Mouse (Mus musculus): ENCODE results near the gene Esrp2.

Gene Esrp2

DNA sequence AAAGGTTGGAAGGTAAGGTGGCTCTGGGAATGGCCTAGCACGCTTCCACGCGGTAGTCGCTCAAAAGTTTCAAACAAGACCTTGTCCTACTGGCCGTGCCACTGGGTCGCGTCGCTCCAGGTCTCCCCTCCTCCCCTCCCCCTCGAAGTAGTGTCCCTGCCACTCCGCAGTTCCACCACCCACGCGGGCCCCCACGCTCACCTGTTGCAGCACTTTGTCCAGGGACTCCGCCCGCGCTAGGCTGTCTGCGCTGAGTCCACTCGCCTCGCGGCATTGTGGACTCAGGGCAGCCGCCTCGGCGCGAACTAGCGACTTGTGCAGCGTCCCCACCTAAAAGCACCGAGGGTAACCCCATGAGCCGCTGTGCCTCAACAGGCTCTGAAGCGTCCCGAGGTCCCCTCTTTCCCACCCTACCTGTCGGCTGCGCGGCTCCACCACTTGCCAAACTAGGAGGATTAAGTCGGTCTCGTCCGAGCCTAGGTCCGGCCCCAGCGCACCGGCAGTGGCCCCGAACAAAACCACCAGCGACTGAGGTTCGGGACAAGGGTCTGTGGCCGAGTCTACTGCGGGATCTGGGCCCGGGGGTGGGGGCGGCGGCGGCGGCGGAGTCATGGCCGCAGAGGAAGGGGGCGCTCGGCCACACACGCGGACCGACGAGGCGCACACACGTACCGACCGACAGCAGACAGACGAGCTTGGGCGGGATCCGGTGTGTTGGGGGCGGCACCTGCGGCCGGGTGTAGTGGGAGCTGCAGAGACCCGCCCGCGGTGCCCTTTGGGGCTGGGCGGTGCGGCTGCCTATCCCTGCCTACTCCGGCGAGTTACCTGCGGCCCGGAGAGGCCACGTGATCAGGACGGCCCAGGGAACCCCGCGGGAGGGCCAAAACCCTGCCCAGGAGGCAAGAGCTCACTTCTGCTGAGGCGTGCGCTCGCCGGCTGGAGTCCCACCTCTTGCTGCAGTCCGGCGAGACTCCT is at the start of gene Esrp2:
Esrp2 (minus strand) TSS at position 819 of the 975 bp plus-strand sequence.
- DNase-seq (ENCODE audit: low spot score in 2 of 2), result peak; percentile 39 to 61

DNA sequence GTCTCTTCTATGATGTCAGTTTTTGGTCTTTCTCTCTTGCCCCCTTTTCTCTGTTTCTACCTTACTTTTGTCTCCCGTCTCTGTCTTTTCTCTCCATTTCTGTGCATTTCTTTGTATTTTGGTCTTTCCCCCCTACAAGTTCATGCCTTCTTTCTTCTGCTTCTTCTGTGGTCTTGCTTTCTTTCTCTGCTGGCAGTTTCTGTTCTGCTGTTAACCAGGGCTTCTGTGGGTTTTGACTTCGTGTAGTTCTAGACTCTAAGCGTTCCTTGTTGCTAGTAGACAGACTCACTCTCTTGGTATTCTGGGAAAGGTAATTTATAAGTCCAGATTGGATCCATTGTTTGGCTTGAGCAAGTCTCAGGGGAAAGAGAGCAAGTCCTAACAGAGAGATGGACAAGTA is 49.6 kb upstream of the Esrp2 start:
- no peak for DNase-seq (ENCODE audit: low spot score in 2 of 2)

DNA sequence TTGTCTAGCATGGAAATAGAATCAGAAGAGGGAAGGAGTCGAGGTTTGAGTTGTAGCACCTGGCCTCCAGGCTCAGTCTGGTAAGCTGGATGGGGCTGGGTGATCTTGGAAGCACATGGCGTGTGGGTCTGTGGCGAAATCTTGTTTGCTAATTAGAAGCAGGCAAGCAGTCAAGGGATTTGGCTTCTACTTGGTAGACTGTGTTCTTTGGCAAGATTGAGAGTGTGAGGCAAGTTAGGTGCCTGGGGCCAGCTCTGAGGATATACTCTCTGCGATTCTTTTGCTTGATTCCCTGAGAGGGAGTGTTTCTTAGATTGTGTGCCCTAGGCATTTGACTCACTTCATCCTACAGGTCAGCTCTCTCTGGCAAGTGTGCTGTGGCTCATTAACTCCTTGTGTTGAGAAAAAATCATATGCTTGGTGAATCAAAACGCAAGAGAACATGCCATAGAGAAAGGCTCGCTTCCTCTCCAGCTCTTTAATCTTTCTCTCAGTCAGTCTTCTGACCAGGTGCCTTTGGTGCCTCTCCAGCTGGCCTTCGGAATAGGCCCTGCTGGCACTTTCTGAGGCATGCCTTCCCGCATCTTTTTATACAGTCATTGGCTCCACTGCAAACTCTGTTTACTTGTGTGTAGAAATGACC is 49.0 kb upstream of the Esrp2 start:
- DNase-seq (ENCODE audit: low spot score in 2 of 2), result no peak

DNA sequence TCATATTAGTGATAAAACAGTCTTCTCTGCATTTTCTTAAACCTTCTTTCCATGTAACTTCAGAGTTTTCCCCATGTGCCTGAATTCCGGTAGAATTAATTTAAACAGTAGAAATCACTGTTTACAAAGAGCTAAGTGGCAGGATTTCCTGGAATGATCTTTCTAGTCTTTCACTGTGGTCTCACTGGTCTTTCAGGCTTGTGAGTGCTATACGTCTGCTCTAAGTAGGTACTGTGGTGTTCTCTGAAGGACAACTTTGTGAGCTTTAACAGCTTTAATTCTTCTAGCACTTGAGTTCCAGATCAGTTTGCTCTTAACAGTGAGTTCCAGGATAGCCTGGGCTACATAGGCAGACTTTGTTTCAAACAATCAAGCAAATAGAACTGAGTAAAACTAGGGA is 41.7 kb upstream of the Esrp2 start:
- no peak for DNase-seq (ENCODE audit: low spot score in 2 of 2)

DNA sequence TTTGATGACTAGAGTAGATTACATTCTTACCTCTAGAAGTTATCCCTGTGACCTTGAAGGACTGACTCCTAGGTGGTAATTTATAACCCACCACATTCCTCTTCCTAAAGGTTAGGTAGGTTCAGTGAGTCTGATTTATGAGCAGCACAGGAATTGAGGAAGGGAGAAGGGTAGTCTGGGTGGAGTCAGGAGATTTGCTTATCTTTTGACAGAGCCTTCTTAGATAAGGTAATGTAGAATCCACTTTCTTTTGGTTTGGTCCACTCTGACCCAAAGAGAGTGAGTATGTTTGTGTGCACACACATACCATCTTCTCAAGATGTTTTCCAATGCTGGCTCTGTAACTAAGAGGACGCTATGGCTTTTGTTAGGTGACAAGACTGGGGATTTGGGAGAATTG is 40.8 kb upstream of the Esrp2 start:
- no peak for DNase-seq (ENCODE audit: low spot score in 2 of 2)

DNA sequence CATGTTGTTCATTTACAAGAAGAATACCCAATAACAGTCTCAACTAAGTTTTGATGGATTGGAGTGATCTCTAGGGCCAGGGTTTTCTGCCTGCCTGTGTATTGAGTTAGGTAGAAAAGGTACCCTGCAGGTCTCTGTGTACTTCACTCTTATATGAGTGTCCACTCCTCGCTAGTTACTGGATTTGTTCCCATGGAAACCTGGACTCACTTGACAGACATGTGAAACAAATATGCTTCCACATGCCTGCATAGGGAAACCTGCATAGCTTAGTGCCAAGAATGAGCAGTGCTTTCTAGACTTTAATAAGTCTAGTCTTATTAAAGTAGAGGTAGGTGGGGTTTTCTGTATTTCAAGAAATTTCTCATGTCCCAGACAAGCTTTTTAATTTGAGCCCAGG is 40.1 kb upstream of the Esrp2 start:
- DNase-seq (ENCODE audit: low spot score in 2 of 2), result no peak

DNA sequence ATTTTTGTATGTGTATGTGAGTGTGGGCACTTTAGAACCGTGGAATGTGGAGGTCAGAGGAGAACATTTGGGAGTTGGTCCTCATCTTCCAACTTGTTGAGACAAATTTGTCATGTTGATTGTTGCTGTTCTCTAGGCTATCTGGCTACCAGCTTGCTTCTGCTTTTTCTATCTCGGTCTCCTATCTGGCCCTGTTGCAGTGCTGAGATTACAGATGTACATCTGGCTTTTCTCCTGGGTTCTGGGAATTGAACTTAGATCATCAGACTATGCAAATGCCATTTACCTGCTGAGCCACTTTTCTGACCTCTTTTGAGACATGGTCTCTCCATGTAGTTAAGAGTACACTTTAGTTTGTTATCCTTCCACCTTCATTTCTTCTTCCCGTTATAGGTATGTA is 36.8 kb upstream of the Esrp2 start:
- DNase-seq (ENCODE audit: low spot score in 2 of 2), result no peak

DNA sequence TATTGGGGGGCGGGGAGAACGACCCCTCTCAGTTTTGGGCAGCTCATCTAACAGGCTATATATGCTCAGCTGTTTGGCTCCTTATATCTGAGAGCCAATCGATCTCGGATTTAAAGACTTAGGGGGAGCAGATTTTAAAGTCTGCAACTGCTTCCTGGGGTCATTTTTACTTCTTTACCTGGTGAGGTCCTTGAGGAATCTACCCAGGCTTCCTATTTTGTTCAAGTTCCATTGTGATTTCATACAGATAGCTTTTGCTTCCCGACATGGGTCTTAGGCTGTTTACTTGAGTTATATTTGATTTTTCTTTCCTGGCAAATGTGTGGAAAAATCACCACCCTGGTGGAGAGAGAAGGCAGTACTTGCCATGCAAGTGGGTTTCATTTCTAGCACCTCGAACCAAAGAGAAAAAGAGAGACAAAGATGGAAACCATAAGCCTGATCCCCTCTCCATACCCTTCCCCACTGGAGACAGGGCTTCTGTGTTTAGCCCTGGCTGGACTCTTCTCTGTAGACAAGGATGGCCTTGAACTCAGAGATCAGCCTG is 33.2 kb upstream of the Esrp2 start:
- no peak for DNase-seq (ENCODE audit: low spot score in 2 of 2)

DNA sequence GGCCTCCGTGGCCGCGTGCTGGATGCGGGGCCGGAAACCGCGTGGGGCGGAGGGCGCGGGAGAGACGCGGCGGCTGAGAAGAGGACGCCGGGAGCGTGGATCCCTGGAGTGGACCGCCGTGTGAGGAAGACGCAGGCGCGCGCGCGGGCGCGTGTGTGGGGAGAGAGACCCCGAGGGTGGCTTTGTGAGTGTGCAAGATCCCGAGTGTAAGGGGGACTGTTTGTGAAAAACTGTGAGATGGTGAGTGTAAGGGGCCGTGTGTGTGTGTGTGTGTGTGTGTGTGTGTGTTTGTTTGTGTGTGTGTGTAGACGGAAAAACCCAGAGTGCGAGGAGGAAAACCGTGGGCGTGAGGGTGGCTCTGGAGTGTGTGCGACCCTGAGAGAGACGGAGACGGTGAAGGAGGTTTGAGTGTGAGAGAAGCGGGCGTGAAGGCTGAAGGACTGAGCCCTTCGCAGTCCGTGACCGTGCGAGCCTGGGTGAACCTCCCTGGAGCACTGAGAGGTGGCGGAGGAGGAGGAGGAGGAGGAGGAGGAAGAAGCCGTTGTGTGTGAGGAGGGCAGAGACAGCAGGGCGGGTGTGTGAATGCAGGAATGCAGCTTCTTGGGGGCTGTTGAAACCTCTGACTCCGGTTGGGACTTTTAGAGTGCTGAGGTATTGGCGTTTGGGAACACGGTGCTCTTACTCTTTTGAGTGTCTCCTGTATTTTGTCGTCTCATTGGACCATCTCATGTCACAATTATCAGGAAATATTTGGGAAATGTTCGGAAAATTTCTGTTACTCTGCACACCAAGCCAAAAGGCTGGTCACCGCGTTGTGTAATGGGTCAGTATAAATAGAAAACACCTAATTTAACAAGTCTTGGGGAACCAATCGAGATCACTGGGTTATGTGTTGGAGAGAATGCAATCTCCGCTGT is 32.5 kb upstream of the Esrp2 start:
- peak; percentile 39 for DNase-seq (ENCODE audit: low spot score in 2 of 2)

DNA sequence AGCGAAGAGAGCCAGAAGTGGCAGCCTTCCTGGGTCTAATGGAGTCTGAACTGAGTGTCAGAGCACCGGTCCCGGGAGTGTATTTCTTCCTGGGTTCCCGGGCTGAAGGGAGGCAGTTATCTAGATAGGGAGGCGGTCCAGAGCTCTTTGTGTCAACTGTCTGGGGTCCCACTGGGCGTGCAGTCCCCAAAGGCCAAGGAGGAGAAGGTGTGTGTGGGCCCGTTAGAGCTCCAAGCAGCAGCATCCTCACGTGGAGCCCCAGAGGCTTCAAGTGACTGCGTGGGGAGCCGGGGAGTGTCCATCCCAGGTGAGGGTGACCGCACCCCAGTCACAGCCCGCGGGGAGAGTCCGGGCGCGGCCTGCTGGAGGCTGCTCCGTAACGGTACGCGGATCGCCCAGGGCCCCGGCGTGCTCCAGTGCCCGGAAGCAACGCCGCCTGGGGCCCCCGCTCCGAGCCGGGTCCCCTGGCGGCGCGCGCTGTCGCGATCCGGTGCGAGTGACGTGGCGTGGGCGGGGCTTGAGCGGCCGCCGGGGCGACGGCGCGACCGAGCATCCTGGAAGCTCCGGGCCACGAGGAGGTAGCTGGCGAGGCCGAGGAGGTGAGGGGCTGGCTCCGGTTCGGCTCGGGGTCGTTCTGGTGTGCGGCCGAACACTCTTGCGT is 31.7 kb upstream of the Esrp2 start, which contains the start of gene Slc7a6:
Slc7a6 (plus strand) TSS at position 502 of the 661 bp plus-strand sequence.
- DNase-seq (ENCODE audit: low spot score in 2 of 2), result peak; percentile 82 to 96

DNA sequence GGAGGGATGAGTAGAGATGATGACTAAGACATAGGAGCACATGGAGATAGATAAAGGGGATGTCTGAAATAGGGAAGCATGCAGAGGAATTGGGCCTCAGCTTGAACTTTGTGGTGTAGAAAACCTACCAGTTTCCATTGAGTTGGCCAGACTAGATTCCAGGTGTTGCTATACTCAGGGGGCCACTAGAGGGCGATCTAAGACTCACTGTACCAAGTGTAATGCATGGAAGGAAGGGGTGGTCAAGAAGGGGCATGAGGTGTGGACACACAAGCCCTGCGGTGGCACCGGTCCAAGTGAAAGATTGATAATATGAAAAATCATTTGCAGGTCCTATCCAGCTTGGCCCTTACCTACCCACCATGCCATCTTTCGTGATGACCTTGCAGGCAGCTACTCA is 28.7 kb upstream of the Esrp2 start:
- DNase-seq (ENCODE audit: low spot score in 2 of 2), result peak; percentile 32 to 79

DNA sequence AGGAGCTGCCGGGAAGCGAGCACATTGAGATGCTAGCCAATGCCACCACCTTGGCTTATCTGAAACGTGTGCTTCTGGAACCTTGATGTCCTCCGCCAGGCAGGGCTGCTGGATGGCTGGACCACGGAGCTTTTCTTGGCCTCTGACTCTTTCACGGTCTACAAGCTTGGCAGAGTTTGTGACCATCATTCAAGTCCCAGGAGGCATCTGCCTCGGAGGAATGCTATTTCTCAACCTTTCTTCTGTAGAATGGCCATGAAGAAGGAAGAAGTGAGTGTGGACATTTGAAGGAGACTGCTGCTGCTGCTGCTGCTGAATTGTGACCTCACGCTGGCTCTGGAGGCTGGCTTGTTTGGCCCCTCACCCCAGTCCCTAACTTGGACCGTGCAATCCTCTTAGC is 26.5 kb upstream of the Esrp2 start:
- DNase-seq (ENCODE audit: low spot score in 2 of 2), result no peak

DNA sequence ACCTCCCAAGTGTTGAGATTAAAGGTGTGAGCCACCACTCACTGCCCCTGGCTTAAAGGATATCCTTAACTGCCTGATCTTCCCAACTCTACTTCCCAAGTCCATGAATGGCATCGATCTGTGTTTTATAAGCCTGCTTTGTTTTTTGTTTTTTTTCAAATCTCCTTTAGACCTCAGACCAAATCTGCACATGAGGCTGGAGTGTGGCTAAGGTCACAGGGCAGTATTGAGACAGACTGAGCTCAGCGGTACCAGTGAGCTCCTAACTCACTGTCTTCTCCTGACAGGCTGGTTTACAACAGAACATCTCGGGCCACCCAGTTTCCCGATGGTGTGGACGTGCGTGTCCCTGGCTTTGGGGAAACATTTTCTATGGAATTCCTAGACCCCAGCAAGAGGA is 23.1 kb upstream of the Esrp2 start:
- DNase-seq (ENCODE audit: low spot score in 2 of 2), result no peak

DNA sequence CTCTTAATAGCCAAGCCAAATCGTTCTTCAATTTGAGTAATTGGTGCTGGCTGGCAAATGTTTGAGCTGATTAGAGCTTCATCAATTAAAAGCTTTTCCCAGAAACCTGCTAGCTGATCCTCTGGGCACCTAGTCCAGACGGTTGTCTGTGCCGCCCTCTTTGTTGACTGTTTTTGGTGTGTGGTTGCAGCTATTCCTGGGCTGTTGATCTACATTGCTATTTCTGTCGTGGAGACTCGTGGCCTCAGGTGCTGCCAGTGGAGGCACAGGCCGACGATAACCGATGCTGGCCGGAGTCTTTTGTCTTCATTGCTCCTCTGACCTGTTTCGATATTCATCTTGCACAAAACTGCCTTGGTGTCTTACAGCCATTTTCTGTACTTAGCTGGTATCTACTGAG is 21.6 kb upstream of the Esrp2 start:
- no peak for DNase-seq (ENCODE audit: low spot score in 2 of 2)

DNA sequence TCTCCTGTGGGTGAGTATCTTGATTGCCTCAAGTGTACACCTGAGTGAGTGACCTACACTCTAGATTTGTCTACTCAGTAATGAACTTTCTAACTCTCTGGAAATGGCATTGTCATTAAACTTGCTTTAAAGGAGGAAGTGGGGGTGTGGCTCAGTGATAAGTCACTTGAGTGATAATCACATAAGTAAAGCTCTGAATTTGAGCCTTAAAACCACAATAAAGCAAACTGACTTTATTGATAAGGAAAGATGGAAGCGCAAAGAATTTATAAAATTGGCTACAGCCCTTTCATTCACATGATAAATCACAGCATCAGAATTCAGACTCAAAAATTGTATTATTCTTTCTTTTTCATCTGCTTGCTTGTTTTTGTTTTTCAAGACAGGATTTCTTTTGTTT is 20.6 kb upstream of the Esrp2 start:
- no peak for DNase-seq (ENCODE audit: low spot score in 2 of 2)

DNA sequence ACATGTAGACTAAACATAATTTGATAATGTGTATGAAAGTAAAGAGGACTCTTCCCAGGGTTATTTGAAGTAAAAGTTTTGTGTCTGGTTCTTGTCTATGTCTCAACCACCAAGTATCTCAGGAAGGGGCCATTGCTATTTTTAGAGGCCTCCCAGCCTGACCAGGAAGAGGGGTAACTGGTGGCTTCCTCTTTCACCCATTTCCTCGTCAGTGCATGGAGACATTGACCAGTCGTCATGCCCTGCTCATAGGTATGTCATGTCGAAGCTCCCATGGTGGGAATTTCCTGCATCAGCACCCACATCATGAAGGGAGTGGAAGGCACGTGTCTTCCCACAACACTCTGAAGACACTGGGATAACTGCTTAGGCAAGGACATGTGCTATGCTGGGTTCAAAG is 16.1 kb upstream of the Esrp2 start:
- no peak for DNase-seq (ENCODE audit: low spot score in 2 of 2)

DNA sequence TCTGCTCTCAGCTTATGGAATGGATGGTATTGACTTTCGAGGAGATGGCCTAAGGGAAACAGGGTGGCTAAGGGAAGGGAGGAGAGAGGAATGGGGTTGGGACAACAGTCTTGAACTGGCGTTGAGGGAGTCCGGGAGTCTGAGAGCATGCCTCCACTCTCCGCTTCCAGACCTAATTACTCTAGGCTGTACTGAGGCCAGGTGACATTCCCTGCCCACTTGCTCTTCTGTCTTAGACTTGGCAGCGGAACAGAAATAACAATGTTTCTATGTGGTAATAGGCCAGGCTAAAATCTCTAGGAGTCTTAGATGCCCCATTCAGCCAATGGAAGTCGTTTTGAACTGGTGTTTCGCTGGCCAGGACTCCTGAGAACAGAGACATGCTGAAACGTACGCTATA is 14.3 kb upstream of the Esrp2 start:
- no peak for DNase-seq (ENCODE audit: low spot score in 2 of 2)

DNA sequence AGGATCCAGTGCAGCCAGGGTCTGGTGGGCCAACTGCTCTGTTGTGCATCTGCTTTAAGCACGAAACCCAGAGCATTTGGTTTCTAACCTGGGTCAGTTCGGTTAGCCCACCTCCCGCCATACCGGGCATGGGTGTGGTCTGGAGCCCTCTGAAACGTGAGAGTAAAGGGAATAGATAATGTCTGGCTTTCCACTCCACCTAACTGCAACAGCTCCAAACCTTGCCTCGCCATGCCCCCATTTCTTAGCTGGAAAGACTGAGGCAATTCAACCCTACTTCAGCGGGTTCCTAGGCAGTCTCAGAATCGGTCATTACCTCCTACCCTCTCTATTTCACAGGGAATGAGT is 13.9 kb upstream of the Esrp2 start:
- DNase-seq (ENCODE audit: low spot score in 2 of 2), result no peak

DNA sequence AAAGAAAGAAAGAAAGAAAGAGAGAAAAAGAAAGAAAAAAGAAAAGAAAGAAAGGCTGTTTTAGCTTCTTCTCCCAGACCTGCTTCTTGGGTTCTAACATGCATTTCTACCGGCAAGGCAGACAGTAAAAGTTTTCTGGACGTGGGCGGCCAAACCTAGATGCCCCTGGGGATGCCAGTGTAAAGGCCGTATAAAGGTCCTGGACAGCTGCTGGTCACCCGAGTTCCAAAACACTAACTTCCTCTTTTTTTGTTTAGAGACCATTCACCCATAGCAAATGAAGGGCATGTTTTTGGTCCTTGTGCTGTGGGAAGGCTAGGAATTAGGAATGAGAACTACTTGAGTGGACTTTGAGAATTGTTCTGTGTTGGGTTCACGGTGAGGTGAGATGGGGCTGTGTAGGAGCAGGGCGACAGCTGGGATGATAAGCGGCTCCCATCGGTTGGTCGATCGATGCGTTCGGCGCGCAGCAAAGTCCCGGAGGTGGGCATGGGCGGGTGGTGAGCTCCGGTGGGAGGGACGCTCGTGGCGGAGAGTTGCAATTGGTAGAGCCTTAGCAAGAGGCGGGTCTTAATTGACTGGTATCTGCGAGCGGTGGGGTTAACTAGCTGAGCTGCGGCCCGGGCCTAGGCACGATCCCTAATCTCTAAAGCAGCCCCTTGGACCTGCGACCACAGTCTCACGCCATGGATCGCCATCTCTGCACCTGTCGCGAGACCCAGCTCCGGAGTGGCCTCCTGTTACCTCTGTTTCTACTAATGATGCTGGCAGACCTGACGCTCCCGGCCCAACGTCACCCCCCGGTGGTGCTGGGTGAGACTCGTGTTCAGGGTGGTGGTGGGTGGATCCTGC is 13.3 kb upstream of the Esrp2 start, which contains the start of gene Pla2g15:
Pla2g15 (plus strand) TSS at position 599 of the 852 bp plus-strand sequence.
- peak; percentile 93 to 94 for DNase-seq (ENCODE audit: low spot score in 2 of 2)

DNA sequence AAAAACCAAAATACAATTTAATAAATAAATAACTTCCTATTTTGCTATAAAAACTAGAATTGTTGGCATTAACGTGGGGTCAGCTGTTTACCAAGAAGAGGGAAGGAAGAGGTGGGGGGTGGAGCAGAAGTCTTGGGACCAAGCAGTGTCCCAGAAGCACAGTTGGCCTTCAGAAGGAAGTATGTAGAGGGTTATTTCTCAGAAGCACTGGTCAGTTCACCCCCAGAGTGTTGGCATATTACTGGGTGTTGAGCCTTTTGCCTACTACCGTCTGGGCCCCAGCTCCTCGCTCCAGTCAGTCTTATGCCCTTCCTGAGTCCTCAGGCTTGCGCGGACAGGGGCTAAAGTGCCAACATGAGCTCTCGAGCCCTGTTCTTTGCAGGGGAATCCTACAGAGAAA is 12.3 kb upstream of the Esrp2 start:
- no peak for DNase-seq (ENCODE audit: low spot score in 2 of 2)

Measured in thymus, postnatal 10 days (tissue).